Mouse (Mus musculus): ENCODE data around the gene Plekha6.

- TF ChIP-seq HCFC1 (IDR thresholded peaks at IDR 0.05; ENCODE audit: borderline replicate concordance, insufficient read depth, low read length) = no peak
- TF ChIP-seq ZNF384 (IDR thresholded peaks at IDR 0.05; ENCODE audit: low read depth, low read length) = no peak
Measured at GRCm38 (mm10) chr1:133291888-133292287, 127.9 kb downstream of the Plekha6 start.

Measured in ES-E14 (cell line).